Mouse (Mus musculus) adrenal gland, postnatal 4 days (tissue): ENCODE data around the gene Usp20. TPM values are rescaled to one million over a fixed set of nuclear protein-coding genes. Genes with fewer than 3 reads are reported as not detected.

Experiments
- DNase-seq, 2 experiments: peaks; one replicate each; pipeline ENCODE4 v3.0.0; 2021 to 2022; ENCODE audit warnings: low spot score in 2 of 2, mixed read lengths in 2 of 2
- total RNA-seq, 2 experiments: library from RNA; stranded (reverse); gene quantifications; 2 replicates each; pipeline ENCODE4 v1.2.3; 2021

Usp20 gene
- total RNA-seq, 2 experiments from 2014 or later = 30.7 to 31.5 TPM

GRCm38 (mm10) chr2:31040043-31040442, 58.0 kb downstream of the Usp20 start:
- no peak for DNase-seq

GRCm38 (mm10) chr2:31040487-31040886, 58.4 kb downstream of the Usp20 start:
- no peak for DNase-seq

- no peak for DNase-seq
These were observed 59.3 kb downstream of the Usp20 start for GRCm38 (mm10) chr2:31041386-31041785.

- no peak for DNase-seq
These were observed 60.8 kb downstream of the Usp20 start for GRCm38 (mm10) chr2:31042881-31043280.

- no peak for DNase-seq
These were observed 61.8 kb downstream of the Usp20 start for GRCm38 (mm10) chr2:31043856-31044255.

GRCm38 (mm10) chr2:31048037-31048436, 66.0 kb downstream of the Usp20 start:
- DNase-seq = no peak

GRCm38 (mm10) chr2:31052441-31052840, 70.4 kb downstream of the Usp20 start:
- DNase-seq = no peak

- no peak for DNase-seq
These were observed 71.3 kb downstream of the Usp20 start for GRCm38 (mm10) chr2:31053426-31053825.

GRCm38 (mm10) chr2:31053851-31054340, 71.8 kb downstream of the Usp20 start:
- DNase-seq = no peak

- no peak for DNase-seq
These were observed 74.0 kb downstream of the Usp20 start for GRCm38 (mm10) chr2:31056070-31056469.

- DNase-seq = no peak
These were observed 75.6 kb downstream of the Usp20 start for GRCm38 (mm10) chr2:31057549-31058177.

GRCm38 (mm10) chr2:31058443-31058842, 76.4 kb downstream of the Usp20 start:
- DNase-seq = no peak

GRCm38 (mm10) chr2:31060271-31060670, 78.2 kb downstream of the Usp20 start:
- DNase-seq = no peak

GRCm38 (mm10) chr2:31060787-31061730, 79.0 kb downstream of the Usp20 start:
- DNase-seq = no peak

GRCm38 (mm10) chr2:31061868-31062628, 80.0 kb downstream of the Usp20 start:
- DNase-seq = no peak

GRCm38 (mm10) chr2:31066019-31066789, 84.1 kb downstream of the Usp20 start:
- no peak for DNase-seq

- no peak for DNase-seq
These were observed 85.0 kb downstream of the Usp20 start for GRCm38 (mm10) chr2:31067059-31067595.

- DNase-seq = no peak
These were observed 85.7 kb downstream of the Usp20 start for GRCm38 (mm10) chr2:31067696-31068245.

- DNase-seq = no peak
These were observed 86.4 kb downstream of the Usp20 start for GRCm38 (mm10) chr2:31068246-31069113.
